Mouse (Mus musculus): ENCODE data around the gene Lmo7. TPM values are rescaled to one million over a fixed set of nuclear protein-coding genes. Genes with fewer than 3 reads are reported as not detected.

Gene Lmo7
- polyA plus RNA-seq, 1 experiment from 2014 or later: 29.1 TPM

GRCm38 (mm10) chr14:101737501-101737900, 7.7 kb downstream of the Lmo7 start:
- ATAC-seq (ENCODE audit: insufficient read depth, low FRiP score): no peak
- WGBS: 77% methylated on average over 4 of the region's 4 CpGs
- Histone ChIP-seq H3K27ac (ENCODE audit: low read length) (no peak overlapping the region), H3K4me3 (replicated peaks; ENCODE audit: low read length) (no peak overlapping the region), H3K27me3 (ENCODE audit: control insufficient read depth, insufficient read depth, low read length) (no peaks in the 10 kb centered on the region), H3K4me1 (ENCODE audit: control insufficient read depth, insufficient read depth, low read length) (no peaks in the 10 kb centered on the region), H3K36me3 (ENCODE audit: control insufficient read depth, insufficient read depth, low read length) (no peaks in the 10 kb centered on the region), H3K9me3 (replicated peaks; ENCODE audit: control insufficient read depth, low read length) (no peaks in the 10 kb centered on the region), H3K4me2 (ENCODE audit: low read depth, low read length) (no peak overlapping the region), H3K9ac (ENCODE audit: low read length) (no peak overlapping the region)

- no peak overlapping the region for H3K27ac ChIP-seq (ENCODE audit: low read length)
- H3K27me3 ChIP-seq (ENCODE audit: control insufficient read depth, insufficient read depth, low read length): no peaks in the 10 kb centered on the region
- H3K9ac ChIP-seq (ENCODE audit: low read length): no peak overlapping the region
- H3K36me3 ChIP-seq (ENCODE audit: control insufficient read depth, insufficient read depth, low read length): no peaks in the 10 kb centered on the region
- H3K4me3 ChIP-seq (replicated peaks; ENCODE audit: low read length): no peak overlapping the region
- H3K9me3 ChIP-seq (replicated peaks; ENCODE audit: control insufficient read depth, low read length): no peaks in the 10 kb centered on the region
- WGBS: 75% methylated on average over 3 of the region's 3 CpGs
- H3K4me2 ChIP-seq (ENCODE audit: low read depth, low read length): no peak overlapping the region
- no peak for ATAC-seq (ENCODE audit: insufficient read depth, low FRiP score)
- no peaks in the 10 kb centered on the region for H3K4me1 ChIP-seq (ENCODE audit: control insufficient read depth, insufficient read depth, low read length)
Observed at GRCm38 (mm10) chr14:101746635-101747034, 16.9 kb downstream of the Lmo7 start.

- H3K36me3 ChIP-seq (ENCODE audit: control insufficient read depth, insufficient read depth, low read length): no peaks in the 10 kb centered on the region
- 94% methylated on average over 11 of the region's 11 CpGs for WGBS
- H3K4me2 ChIP-seq (ENCODE audit: low read depth, low read length): no peak overlapping the region
- no peaks in the 10 kb centered on the region for H3K9me3 ChIP-seq (replicated peaks; ENCODE audit: control insufficient read depth, low read length)
- H3K27me3 ChIP-seq (ENCODE audit: control insufficient read depth, insufficient read depth, low read length): no peaks in the 10 kb centered on the region
- no peak overlapping the region for H3K27ac ChIP-seq (ENCODE audit: low read length)
- ATAC-seq (ENCODE audit: insufficient read depth, low FRiP score): no peak
- no peak overlapping the region for H3K9ac ChIP-seq (ENCODE audit: low read length)
- no peak overlapping the region for H3K4me3 ChIP-seq (replicated peaks; ENCODE audit: low read length)
- H3K4me1 ChIP-seq (ENCODE audit: control insufficient read depth, insufficient read depth, low read length): no peaks in the 10 kb centered on the region
Observed at GRCm38 (mm10) chr14:101747811-101748210, 18.1 kb downstream of the Lmo7 start.

GRCm38 (mm10) chr14:101748436-101748835, 18.7 kb downstream of the Lmo7 start:
- Histone ChIP-seq H3K4me3 (replicated peaks; ENCODE audit: low read length) (no peak overlapping the region), H3K4me2 (ENCODE audit: low read depth, low read length) (no peak overlapping the region), H3K36me3 (ENCODE audit: control insufficient read depth, insufficient read depth, low read length) (no peaks in the 10 kb centered on the region), H3K9ac (ENCODE audit: low read length) (no peak overlapping the region), H3K27ac (ENCODE audit: low read length) (no peak overlapping the region), H3K9me3 (replicated peaks; ENCODE audit: control insufficient read depth, low read length) (no peaks in the 10 kb centered on the region), H3K27me3 (ENCODE audit: control insufficient read depth, insufficient read depth, low read length) (no peaks in the 10 kb centered on the region), H3K4me1 (ENCODE audit: control insufficient read depth, insufficient read depth, low read length) (no peaks in the 10 kb centered on the region)
- no peak for ATAC-seq (ENCODE audit: insufficient read depth, low FRiP score)
- 74% methylated on average over 7 of the region's 7 CpGs for WGBS

GRCm38 (mm10) chr14:101750910-101751309, 21.2 kb downstream of the Lmo7 start:
- H3K27ac ChIP-seq (ENCODE audit: low read length): no peak overlapping the region
- no peak overlapping the region for H3K9ac ChIP-seq (ENCODE audit: low read length)
- no peak for ATAC-seq (ENCODE audit: insufficient read depth, low FRiP score)
- H3K4me2 ChIP-seq (ENCODE audit: low read depth, low read length): no peak overlapping the region
- H3K4me1 ChIP-seq (ENCODE audit: control insufficient read depth, insufficient read depth, low read length): no peaks in the 10 kb centered on the region
- 81% methylated on average over 4 of the region's 4 CpGs for WGBS
- no peaks in the 10 kb centered on the region for H3K36me3 ChIP-seq (ENCODE audit: control insufficient read depth, insufficient read depth, low read length)
- no peak overlapping the region for H3K4me3 ChIP-seq (replicated peaks; ENCODE audit: low read length)
- no peaks in the 10 kb centered on the region for H3K27me3 ChIP-seq (ENCODE audit: control insufficient read depth, insufficient read depth, low read length)
- H3K9me3 ChIP-seq (replicated peaks; ENCODE audit: control insufficient read depth, low read length): no peaks in the 10 kb centered on the region

- H3K9me3 ChIP-seq (replicated peaks; ENCODE audit: control insufficient read depth, low read length): no peaks in the 10 kb centered on the region
- no peaks in the 10 kb centered on the region for H3K4me1 ChIP-seq (ENCODE audit: control insufficient read depth, insufficient read depth, low read length)
- H3K27ac ChIP-seq (ENCODE audit: low read length): no peak overlapping the region
- no peak for ATAC-seq (ENCODE audit: insufficient read depth, low FRiP score)
- H3K27me3 ChIP-seq (ENCODE audit: control insufficient read depth, insufficient read depth, low read length): no peaks in the 10 kb centered on the region
- H3K9ac ChIP-seq (ENCODE audit: low read length): no peak overlapping the region
- no peak overlapping the region for H3K4me2 ChIP-seq (ENCODE audit: low read depth, low read length)
- H3K4me3 ChIP-seq (replicated peaks; ENCODE audit: low read length): no peak overlapping the region
- no peaks in the 10 kb centered on the region for H3K36me3 ChIP-seq (ENCODE audit: control insufficient read depth, insufficient read depth, low read length)
- 41% methylated on average over 4 of the region's 4 CpGs for WGBS
Observed at GRCm38 (mm10) chr14:101755425-101755824, 25.7 kb downstream of the Lmo7 start.

GRCm38 (mm10) chr14:101762267-101762666, 32.5 kb downstream of the Lmo7 start:
- Histone ChIP-seq H3K4me1 (ENCODE audit: control insufficient read depth, insufficient read depth, low read length) (no peaks in the 10 kb centered on the region), H3K36me3 (ENCODE audit: control insufficient read depth, insufficient read depth, low read length) (no peaks in the 10 kb centered on the region), H3K9ac (ENCODE audit: low read length) (no peak overlapping the region), H3K27ac (ENCODE audit: low read length) (no peak overlapping the region), H3K4me3 (replicated peaks; ENCODE audit: low read length) (no peak overlapping the region), H3K9me3 (replicated peaks; ENCODE audit: control insufficient read depth, low read length) (no peaks in the 10 kb centered on the region), H3K4me2 (ENCODE audit: low read depth, low read length) (no peak overlapping the region), H3K27me3 (ENCODE audit: control insufficient read depth, insufficient read depth, low read length) (no peaks in the 10 kb centered on the region)
- 37% methylated on average over 1 of the region's 1 CpGs for WGBS
- ATAC-seq (ENCODE audit: insufficient read depth, low FRiP score): no peak

- no peak for ATAC-seq (ENCODE audit: insufficient read depth, low FRiP score)
- WGBS: 27% methylated on average over 3 of the region's 3 CpGs
- Histone ChIP-seq H3K4me1 (ENCODE audit: control insufficient read depth, insufficient read depth, low read length) (no peaks in the 10 kb centered on the region), H3K27ac (ENCODE audit: low read length) (no peak overlapping the region), H3K4me2 (ENCODE audit: low read depth, low read length) (no peak overlapping the region), H3K27me3 (ENCODE audit: control insufficient read depth, insufficient read depth, low read length) (no peaks in the 10 kb centered on the region), H3K36me3 (ENCODE audit: control insufficient read depth, insufficient read depth, low read length) (no peaks in the 10 kb centered on the region), H3K9ac (ENCODE audit: low read length) (no peak overlapping the region), H3K4me3 (replicated peaks; ENCODE audit: low read length) (no peak overlapping the region), H3K9me3 (replicated peaks; ENCODE audit: control insufficient read depth, low read length) (no peaks in the 10 kb centered on the region)
Observed at GRCm38 (mm10) chr14:101763762-101764295, 34.1 kb downstream of the Lmo7 start.

GRCm38 (mm10) chr14:101771336-101771735, 41.6 kb downstream of the Lmo7 start:
- no peak for ATAC-seq (ENCODE audit: insufficient read depth, low FRiP score)
- Histone ChIP-seq H3K4me3 (replicated peaks; ENCODE audit: low read length) (no peak overlapping the region), H3K9me3 (replicated peaks; ENCODE audit: control insufficient read depth, low read length) (no peaks in the 10 kb centered on the region), H3K4me1 (ENCODE audit: control insufficient read depth, insufficient read depth, low read length) (no peaks in the 10 kb centered on the region), H3K36me3 (ENCODE audit: control insufficient read depth, insufficient read depth, low read length) (no peaks in the 10 kb centered on the region), H3K27me3 (ENCODE audit: control insufficient read depth, insufficient read depth, low read length) (no peaks in the 10 kb centered on the region), H3K4me2 (ENCODE audit: low read depth, low read length) (no peak overlapping the region), H3K9ac (ENCODE audit: low read length) (no peak overlapping the region), H3K27ac (ENCODE audit: low read length) (no peak overlapping the region)
- WGBS: 78% methylated on average over 5 of the region's 5 CpGs

GRCm38 (mm10) chr14:101771756-101772155, 42.0 kb downstream of the Lmo7 start:
- no peaks in the 10 kb centered on the region for H3K9me3 ChIP-seq (replicated peaks; ENCODE audit: control insufficient read depth, low read length)
- no peak for ATAC-seq (ENCODE audit: insufficient read depth, low FRiP score)
- no peak overlapping the region for H3K4me3 ChIP-seq (replicated peaks; ENCODE audit: low read length)
- H3K27ac ChIP-seq (ENCODE audit: low read length): no peak overlapping the region
- H3K4me2 ChIP-seq (ENCODE audit: low read depth, low read length): no peak overlapping the region
- H3K9ac ChIP-seq (ENCODE audit: low read length): no peak overlapping the region
- WGBS: 95% methylated on average over 6 of the region's 6 CpGs
- no peaks in the 10 kb centered on the region for H3K27me3 ChIP-seq (ENCODE audit: control insufficient read depth, insufficient read depth, low read length)
- H3K36me3 ChIP-seq (ENCODE audit: control insufficient read depth, insufficient read depth, low read length): no peaks in the 10 kb centered on the region
- no peaks in the 10 kb centered on the region for H3K4me1 ChIP-seq (ENCODE audit: control insufficient read depth, insufficient read depth, low read length)

Measured in stomach, embryonic 16.5 days (tissue).